Mouse (Mus musculus): ENCODE results near the gene Dagla. TPM values are rescaled to one million over a fixed set of nuclear protein-coding genes. Genes with fewer than 3 reads are reported as not detected.

Dagla gene
- polyA plus RNA-seq (2014; fragmentation: Illumina TruSeq; extraction: RNeasy Lipid Tissue Mini Kit (QIAGEN cat#74804); ENCODE audit: low read depth, low replicate concordance) = 6.8 TPM

GRCm38 (mm10) chr19:10304810-10305544, at the start of gene Dagla:
Gene Dagla, minus strand, starts transcription at chr19:10304877.

DNA sequence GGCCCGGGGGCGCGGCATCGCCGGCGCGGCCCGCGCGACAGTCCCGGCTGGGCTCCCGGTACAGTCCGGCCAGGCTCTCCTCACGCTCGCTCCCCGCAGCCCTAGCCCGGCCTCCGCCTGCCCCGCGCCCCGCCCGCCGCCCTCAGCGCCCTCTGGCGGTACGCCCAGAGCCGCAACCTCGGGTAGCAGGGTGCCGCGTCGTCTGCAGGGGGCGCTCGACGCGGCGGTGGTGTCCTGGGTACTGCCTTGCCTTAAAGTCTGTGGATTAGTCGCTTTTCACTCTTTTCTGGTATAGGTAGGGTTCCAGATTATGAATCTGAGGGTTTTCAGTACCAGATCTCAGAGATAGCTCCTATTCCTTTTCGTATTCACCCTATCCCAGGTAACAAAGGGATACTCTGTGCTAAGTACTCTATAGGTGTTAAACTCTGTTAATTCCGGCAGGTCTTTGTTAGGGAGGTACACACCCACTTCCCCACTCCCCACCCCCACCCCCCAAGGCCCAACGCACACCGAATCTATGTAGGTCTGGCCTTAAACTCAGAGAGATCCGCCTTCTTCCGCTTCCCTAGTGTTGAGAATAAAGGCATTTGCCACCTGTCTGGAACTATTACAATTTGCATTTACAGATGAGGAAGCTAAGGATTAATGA, 63.9 kb downstream of the Dagla start, which contains the start of gene Myrf:
Gene Myrf (minus strand): TSS at position 95 of the 652 bp plus-strand sequence.

DNA sequence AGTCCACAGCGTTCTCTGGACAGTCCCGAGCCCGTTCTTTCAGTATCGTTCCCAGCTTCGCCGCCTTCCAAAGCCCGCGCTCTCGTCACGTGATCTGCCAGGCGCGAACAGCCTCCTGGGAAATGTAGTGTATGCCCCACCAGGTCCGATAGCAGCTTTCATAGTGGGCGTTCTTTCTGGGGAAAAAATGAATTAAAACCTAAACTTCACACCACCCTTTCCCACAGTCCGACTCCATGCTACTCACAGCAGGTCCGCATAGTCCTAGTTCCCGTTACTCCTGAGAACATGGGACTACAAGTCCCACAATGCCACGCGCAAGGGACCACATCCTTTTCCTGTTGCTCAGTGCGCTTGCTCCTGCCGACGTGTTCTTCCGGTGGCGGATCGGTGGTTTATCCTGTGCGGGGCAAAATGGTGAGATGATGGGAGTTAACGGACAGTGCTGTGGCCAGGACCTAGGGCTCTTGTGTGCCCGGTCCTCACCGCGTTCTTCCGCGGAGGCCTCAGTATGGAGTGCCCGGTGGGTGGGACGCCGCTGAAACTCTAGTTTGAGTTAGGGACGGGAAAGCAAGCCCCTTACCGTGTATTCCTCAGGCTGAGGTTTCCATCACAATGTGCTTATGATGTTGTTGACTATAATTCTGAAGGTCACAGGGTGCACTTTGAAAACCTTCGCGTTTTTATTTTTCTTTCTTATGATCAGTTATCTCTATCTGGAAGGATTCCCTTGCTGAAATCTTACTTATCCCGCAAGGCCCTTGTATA, 100.6 kb downstream of the Dagla start, which contains the start of the genes Tmem258 and Fen1:
Gene Tmem258 (plus strand): TSS at position 167 of the 768 bp plus-strand sequence.
Gene Fen1 (minus strand): TSS at position 322 of the 768 bp plus-strand sequence.

Other genes with a start within 250 kb of the Dagla start
- 284 TPM for gene Fads2, start 203.1 kb downstream of the Dagla start, polyA plus RNA-seq (2014; fragmentation: Illumina TruSeq; extraction: RNeasy Lipid Tissue Mini Kit (QIAGEN cat#74804); ENCODE audit: low read depth, low replicate concordance)
- 172 TPM for gene Fads1, start 122.0 kb downstream of the Dagla start, polyA plus RNA-seq (2014; fragmentation: Illumina TruSeq; extraction: RNeasy Lipid Tissue Mini Kit (QIAGEN cat#74804); ENCODE audit: low read depth, low replicate concordance)
- gene Tmem258, start 100.9 kb downstream of the Dagla start, polyA plus RNA-seq (2014; fragmentation: Illumina TruSeq; extraction: RNeasy Lipid Tissue Mini Kit (QIAGEN cat#74804); ENCODE audit: low read depth, low replicate concordance) = 216 TPM
- gene Fen1, start 100.7 kb downstream of the Dagla start, polyA plus RNA-seq (2014; fragmentation: Illumina TruSeq; extraction: RNeasy Lipid Tissue Mini Kit (QIAGEN cat#74804); ENCODE audit: low read depth, low replicate concordance) = 9.7 TPM
- gene Myrf, start 64.1 kb downstream of the Dagla start, polyA plus RNA-seq (2014; fragmentation: Illumina TruSeq; extraction: RNeasy Lipid Tissue Mini Kit (QIAGEN cat#74804); ENCODE audit: low read depth, low replicate concordance) = 8.1 TPM
- 3.0 TPM for gene Syt7, start 84.2 kb upstream of the Dagla start, polyA plus RNA-seq (2014; fragmentation: Illumina TruSeq; extraction: RNeasy Lipid Tissue Mini Kit (QIAGEN cat#74804); ENCODE audit: low read depth, low replicate concordance)
- gene Lrrc10b, start 152.6 kb upstream of the Dagla start, polyA plus RNA-seq (2014; fragmentation: Illumina TruSeq; extraction: RNeasy Lipid Tissue Mini Kit (QIAGEN cat#74804); ENCODE audit: low read depth, low replicate concordance) = 4.4 TPM
- 6.6 TPM for gene Ppp1r32, start 178.1 kb upstream of the Dagla start, polyA plus RNA-seq (2014; fragmentation: Illumina TruSeq; extraction: RNeasy Lipid Tissue Mini Kit (QIAGEN cat#74804); ENCODE audit: low read depth, low replicate concordance)
- gene Cpsf7, start 220.4 kb upstream of the Dagla start, polyA plus RNA-seq (2014; fragmentation: Illumina TruSeq; extraction: RNeasy Lipid Tissue Mini Kit (QIAGEN cat#74804); ENCODE audit: low read depth, low replicate concordance) = 54.1 TPM
- gene Sdhaf2, start 221.3 kb upstream of the Dagla start, polyA plus RNA-seq (2014; fragmentation: Illumina TruSeq; extraction: RNeasy Lipid Tissue Mini Kit (QIAGEN cat#74804); ENCODE audit: low read depth, low replicate concordance) = 47.1 TPM

Measured in adipose tissue, adult 10 weeks (tissue).